In genomic region chr16:32186056-32186455, GRCm38 (mm10) we compare ENCODE assay signal across 24 mouse cellular contexts. TPM values are rescaled to one million over a fixed set of nuclear protein-coding genes. Genes with fewer than 3 reads are reported as not detected.
DNase-seq lines count a peak whose midpoint lies in the region; ATAC-seq and TF ChIP-seq lines count a peak whose summit lies in the region.
"Had no signal": no experiment of that assay in that cellular context is flagged by ENCODE, and none has a peak within 500 bp of the region (broad histone marks: within the 10 kb centered on the region; RNA-seq: fewer than 3 reads in every experiment).

No protein-coding gene starts in this region.

- TF ChIP-seq CTCF in cerebellum, adult 2 months (IDR thresholded peaks at IDR 0.05; ENCODE audit: borderline replicate concordance, insufficient read depth, low read depth, low read length) = no peak

- TF ChIP-seq POLR2A in cerebellum, adult 2 months (IDR thresholded peaks at IDR 0.05; ENCODE audit: borderline replicate concordance, insufficient read depth, low read length) = no peak

- ATAC-seq in cerebellum, adult (ENCODE audit: insufficient number of reproducible peaks, low FRiP score, low TSS enrichment) = peak; percentile 80; the same call in 1 of the 2 replicates
- ATAC-seq: CD4-positive, CD25-positive, alpha-beta regulatory T cell, adult 4 months; forebrain, embryonic 13.5 days; intestine, embryonic 16.5 days had no signal

- no peak overlapping the region for H3K4me3 ChIP-seq in cerebellum, adult 2 months (replicated peaks; ENCODE audit: insufficient read depth, low read depth, low read length)
- H3K4me3 ChIP-seq: embryonic facial prominence, embryonic 13.5 days; forebrain, embryonic 13.5 days; heart, adult 2 months; heart, embryonic 12.5 days; hindbrain, embryonic 10.5 days; hindbrain, embryonic 15.5 days had no signal

- H3K4me1 ChIP-seq in cerebellum, adult 2 months (ENCODE audit: control insufficient read depth, insufficient read depth, low read length) = peaks cover 6% of the 10 kb centered on the region; the same call in 1 of the 2 replicates
- H3K4me1 ChIP-seq: embryonic facial prominence, embryonic 13.5 days; forebrain, embryonic 13.5 days; hindbrain, embryonic 15.5 days had no signal

- intact Hi-C loops in left cerebral cortex, postnatal 14 days (cut with DNase I) = no loop called here

- no peaks in the 10 kb centered on the region for H3K27me3 ChIP-seq in cerebellum, adult 2 months (ENCODE audit: control insufficient read depth, insufficient read depth, low read length)
- H3K27me3 ChIP-seq: embryonic facial prominence, embryonic 13.5 days; forebrain, embryonic 13.5 days; heart, embryonic 12.5 days; hindbrain, embryonic 15.5 days had no signal

- DNase-seq in cerebellum, postnatal 4 days (ENCODE audit: low spot score in 2 of 2) = no peak
- DNase-seq in brain, adult 2 months (ENCODE audit: low read depth, low spot score) = peak; percentile 85
- DNase-seq in cerebellum, adult 2 months = peak; percentile 71 to 84
- peak; percentile 37 to 60 for DNase-seq in cerebellum, postnatal 10 days
- no peak for DNase-seq in spleen, postnatal 10 days (ENCODE audit: low spot score in 2 of 2)
- no peak for DNase-seq in adipocyte (ENCODE audit: low spot score)
- no peak for DNase-seq in left cerebral cortex, postnatal 14 days (ENCODE audit: low spot score in 2 of 2)
- DNase-seq: adrenal gland, postnatal 10 days; B cell, adult 2 months; gastrocnemius, postnatal 36 days; heart, adult 2 months; kidney, adult 2 months had no signal

- H3K27ac ChIP-seq in cerebellum, adult 2 months (ENCODE audit: insufficient read depth, low read length) = no peak overlapping the region
- H3K27ac ChIP-seq: embryonic facial prominence, embryonic 13.5 days; forebrain, embryonic 13.5 days; heart, adult 2 months; hindbrain, embryonic 10.5 days; hindbrain, embryonic 15.5 days had no signal

- WGBS in cerebellum, adult 2 months = 11% methylated on average over 5 of the region's 5 CpGs

RNA-seq across cellular contexts. Expression of gene Bex6, which starts 6.4 kb away (rescaled TPM):
- not detected in 2 replicates for polyA plus RNA-seq in cerebellum, adult 2 months (2012; rRNA removed)
- not detected for total RNA-seq in left cerebral cortex, postnatal 14 days (2021)
- total RNA-seq: adrenal gland, postnatal 10 days; adrenal gland, postnatal 4 days; G1E; gastrocnemius, adult 8-10 months; gastrocnemius, postnatal 36 days; heart, adult 2 months; heart, postnatal 25 days had no signal
- polyA plus RNA-seq: CD4-positive, CD25-positive, alpha-beta regulatory T cell, adult 4 months; embryonic facial prominence, embryonic 13.5 days; forebrain, embryonic 13.5 days; G1E; heart, adult 2 months; heart, embryonic 12.5 days; hindbrain, embryonic 10.5 days; hindbrain, embryonic 15.5 days; intestine, embryonic 16.5 days; kidney, adult 2 months had no signal

RNA-seq across cellular contexts. Expression of gene Nrros, which starts 20.7 kb away (rescaled TPM):
- 4.1 and 4.8 TPM in 2 replicates for polyA plus RNA-seq in cerebellum, adult 2 months (2012; rRNA removed)
- total RNA-seq in left cerebral cortex, postnatal 14 days (2021) = 10 to 100 TPM in 1 of 2 experiments, 1 to 10 TPM in 1; 8.5 to 12.3 TPM

Comparison
In these comparisons a context has a peak if more than half of its experiments do, and no peak if none do; other contexts are left out.
1. DNase-seq: peak in brain, adult 2 months (single experiment), cerebellum, adult 2 months (2 of 2) and cerebellum, postnatal 10 days (2 of 2); none in cerebellum, postnatal 4 days (0 of 2), spleen, postnatal 10 days (0 of 2), adipocyte (single experiment) and left cerebral cortex, postnatal 14 days (0 of 2).